ENCODE assay signal across 16 mouse cellular contexts in genomic region chr4:154640443-154641295, GRCm38 (mm10). TPM values are rescaled to one million over a fixed set of nuclear protein-coding genes. Genes with fewer than 3 reads are reported as not detected.
DNase-seq lines count a peak whose midpoint lies in the region; ATAC-seq and TF ChIP-seq lines count a peak whose summit lies in the region.
"Had no signal": no experiment of that assay in that cellular context is flagged by ENCODE, and none has a peak within 500 bp of the region (broad histone marks: within the 10 kb centered on the region; RNA-seq: fewer than 3 reads in every experiment).

No protein-coding gene starts in this region.

- TF ChIP-seq CTCF in left cerebral cortex, adult 2 months (IDR thresholded peaks at IDR 0.05): no peak

- peaks cover 90% of the 10 kb centered on the region for H3K27me3 ChIP-seq in heart, embryonic 13.5 days (replicated peaks)
- H3K27me3 ChIP-seq in lung, embryonic 15.5 days: peaks cover 80% of the 10 kb centered on the region
- peaks cover 98% of the 10 kb centered on the region for H3K27me3 ChIP-seq in forebrain, embryonic 10.5 days (ENCODE audit: poor library complexity, severe bottlenecking)
- peaks cover 45% of the 10 kb centered on the region for H3K27me3 ChIP-seq in limb, embryonic 12.5 days

- ATAC-seq in heart, embryonic 13.5 days (ENCODE audit: extremely low read depth, insufficient number of reproducible peaks, low FRiP score, low TSS enrichment): no peak
- no peak for ATAC-seq in lung, embryonic 15.5 days (ENCODE audit: borderline replicate concordance, extremely low read depth, low FRiP score, low TSS enrichment)
- no peak for ATAC-seq in limb, embryonic 12.5 days (ENCODE audit: insufficient number of reproducible peaks, insufficient read depth, low FRiP score, low TSS enrichment, low read depth)
- no peak for ATAC-seq in monocyte, adult 5-6 weeks (replicated peaks; ENCODE audit: insufficient number of reproducible peaks, low FRiP score, low TSS enrichment, poor library complexity, severe bottlenecking)
- ATAC-seq: Patski had no signal

- peaks cover 49% of the 10 kb centered on the region for H3K4me1 ChIP-seq in heart, embryonic 13.5 days
- peaks cover 19% of the 10 kb centered on the region for H3K4me1 ChIP-seq in lung, embryonic 15.5 days
- H3K4me1 ChIP-seq in forebrain, embryonic 10.5 days: peaks cover 81% of the 10 kb centered on the region
- H3K4me1 ChIP-seq in limb, embryonic 12.5 days (replicated peaks): peaks cover 53% of the 10 kb centered on the region

- H3K9me3 ChIP-seq in heart, embryonic 13.5 days: no peaks in the 10 kb centered on the region
- no peaks in the 10 kb centered on the region for H3K9me3 ChIP-seq in lung, embryonic 15.5 days
- H3K9me3 ChIP-seq in forebrain, embryonic 10.5 days: peaks cover 8% of the 10 kb centered on the region; the same call in 1 of the 2 replicates
- peaks cover 5% of the 10 kb centered on the region; the same call in 1 of the 2 replicates for H3K9me3 ChIP-seq in limb, embryonic 12.5 days

- H3K4me2 ChIP-seq in heart, embryonic 13.5 days: peak overlapping the region; percentile 88
- peak overlapping the region; percentile 36; the same call in 1 of the 2 replicates for H3K4me2 ChIP-seq in lung, embryonic 15.5 days
- H3K4me2 ChIP-seq in limb, embryonic 12.5 days: peak overlapping the region; percentile 82

- H3K4me3 ChIP-seq in heart, embryonic 13.5 days: peak overlapping the region; percentile 30
- H3K4me3 ChIP-seq in lung, embryonic 15.5 days: no peak overlapping the region
- H3K4me3 ChIP-seq in forebrain, embryonic 10.5 days: peak overlapping the region; percentile 91
- peak overlapping the region; percentile 93 for H3K4me3 ChIP-seq in limb, embryonic 12.5 days (replicated peaks)
- no peak overlapping the region for H3K4me3 ChIP-seq in left cerebral cortex, adult 2 months

- H3K27ac ChIP-seq in heart, embryonic 13.5 days (replicated peaks): no peak overlapping the region
- no peak overlapping the region for H3K27ac ChIP-seq in lung, embryonic 15.5 days
- peak overlapping the region; percentile 99 for H3K27ac ChIP-seq in forebrain, embryonic 10.5 days
- peak overlapping the region; percentile 100 for H3K27ac ChIP-seq in limb, embryonic 12.5 days
- no peak overlapping the region; the same call in 1 of the 2 replicates for H3K27ac ChIP-seq in left cerebral cortex, adult 2 months

- intact Hi-C loops in left cerebral cortex, adult 2 months (cut with DNase I): loop anchor here (5.0 kb wide), 1 partner anchor 133 kb away; no protein-coding TSS in a partner anchor

- 18% methylated on average over 20 of the region's 20 CpGs for WGBS in heart, embryonic 13.5 days
- 14% methylated on average over 20 of the region's 20 CpGs for WGBS in lung, embryonic 15.5 days
- WGBS in forebrain, embryonic 10.5 days: 1% methylated on average over 20 of the region's 20 CpGs
- WGBS in limb, embryonic 12.5 days: 2% methylated on average over 20 of the region's 20 CpGs

- H3K36me3 ChIP-seq in heart, embryonic 13.5 days: no peaks in the 10 kb centered on the region
- H3K36me3 ChIP-seq in lung, embryonic 15.5 days: no peaks in the 10 kb centered on the region
- H3K36me3 ChIP-seq in forebrain, embryonic 10.5 days (replicated peaks): no peaks in the 10 kb centered on the region
- H3K36me3 ChIP-seq in limb, embryonic 12.5 days: peaks cover 5% of the 10 kb centered on the region

- H3K9ac ChIP-seq in heart, embryonic 13.5 days: peak overlapping the region; percentile 65; the same call in 1 of the 2 replicates
- H3K9ac ChIP-seq in lung, embryonic 15.5 days: no peak overlapping the region
- peak overlapping the region; percentile 100 for H3K9ac ChIP-seq in limb, embryonic 12.5 days (replicated peaks)

- DNase-seq in heart, adult 9 months (ENCODE audit: low spot score in 2 of 2): no peak
- DNase-seq in lung, postnatal 4 days: no peak
- DNase-seq in forebrain, embryonic 10.5 days (ENCODE audit: extremely low spot score, low spot score): no peak
- no peak for DNase-seq in left cerebral cortex, adult 2 months (ENCODE audit: extremely low spot score in 1 of 2, low spot score in 2 of 2)
- DNase-seq: adrenal gland, postnatal 25 days; cerebellum, adult 11-12 months had no signal

RNA-seq across cellular contexts. Expression of gene Prdm16, which starts 4.0 kb away (rescaled TPM):
- 15.3 and 19.3 TPM in 2 replicates for polyA plus RNA-seq in heart, embryonic 13.5 days (2015; fragmentation: Nextera tagmentation; extraction: Ambion mirVana)
- 20.3 and 22.4 TPM in 2 replicates for polyA plus RNA-seq in lung, embryonic 15.5 days (2015; fragmentation: Nextera tagmentation; extraction: Ambion mirVana)
- polyA plus RNA-seq in forebrain, embryonic 10.5 days (2016; fragmentation: Nextera tagmentation; extraction: Ambion mirVana): 40.1 and 43.1 TPM in 2 replicates
- 97.9 and 115 TPM in 2 replicates for polyA plus RNA-seq in limb, embryonic 12.5 days (2016; fragmentation: Nextera tagmentation; extraction: Ambion mirVana)
- total RNA-seq in monocyte, adult 5-6 weeks (2017): 0.19 to 0.87 TPM (median 0.43 TPM) in 3 replicates
- 1 to 10 TPM; 8.2 to 9.6 TPM for total RNA-seq in left cerebral cortex, adult 2 months (2021)
- polyA plus RNA-seq: Patski had no signal

RNA-seq across cellular contexts. Expression of gene Actrt2, which starts 27.0 kb away (rescaled TPM):
- polyA plus RNA-seq in heart, embryonic 13.5 days (2015; fragmentation: Nextera tagmentation; extraction: Ambion mirVana): not detected in 2 replicates
- polyA plus RNA-seq in lung, embryonic 15.5 days (2015; fragmentation: Nextera tagmentation; extraction: Ambion mirVana): not detected in 2 replicates
- polyA plus RNA-seq in forebrain, embryonic 10.5 days (2016; fragmentation: Nextera tagmentation; extraction: Ambion mirVana): not detected in 2 replicates
- not detected in 2 replicates for polyA plus RNA-seq in limb, embryonic 12.5 days (2016; fragmentation: Nextera tagmentation; extraction: Ambion mirVana)
- not detected in 3 replicates for total RNA-seq in monocyte, adult 5-6 weeks (2017)
- not detected for total RNA-seq in left cerebral cortex, adult 2 months (2021)
- total RNA-seq: adrenal gland, postnatal 25 days; liver, adult 2 months; megakaryocyte progenitor cell, adult 5-6 weeks; neutrophil, adult 5-6 weeks had no signal
- polyA plus RNA-seq: heart, postnatal 0 days; liver, adult 2 months; Patski; small intestine, adult 2 months had no signal

Comparison
In these comparisons a context has a peak if more than half of its experiments do, and no peak if none do; other contexts are left out.
1. H3K27ac ChIP-seq: peak in forebrain, embryonic 10.5 days (single experiment) and limb, embryonic 12.5 days (single experiment); none in heart, embryonic 13.5 days (single experiment), lung, embryonic 15.5 days (single experiment) and left cerebral cortex, adult 2 months (single experiment).
2. H3K4me2 ChIP-seq: peak in every context shown above with its lines; median percentile 88 in heart, embryonic 13.5 days; 82 in limb, embryonic 12.5 days; 36 in lung, embryonic 15.5 days.
3. H3K4me3 ChIP-seq: peak in heart, embryonic 13.5 days (single experiment), forebrain, embryonic 10.5 days (single experiment) and limb, embryonic 12.5 days (single experiment); none in lung, embryonic 15.5 days (single experiment) and left cerebral cortex, adult 2 months (single experiment).